Mouse (Mus musculus): ENCODE results near the gene Gm26741.
A peak's percentile ranks its signal among the peaks of the same experiment; 100 is the strongest.
"Not testable (repeated sequence)": the region's sequence is repeated elsewhere in the genome, so short reads cannot be mapped to it uniquely, and the experiment has no call there.

The Gm26741 gene

DNA sequence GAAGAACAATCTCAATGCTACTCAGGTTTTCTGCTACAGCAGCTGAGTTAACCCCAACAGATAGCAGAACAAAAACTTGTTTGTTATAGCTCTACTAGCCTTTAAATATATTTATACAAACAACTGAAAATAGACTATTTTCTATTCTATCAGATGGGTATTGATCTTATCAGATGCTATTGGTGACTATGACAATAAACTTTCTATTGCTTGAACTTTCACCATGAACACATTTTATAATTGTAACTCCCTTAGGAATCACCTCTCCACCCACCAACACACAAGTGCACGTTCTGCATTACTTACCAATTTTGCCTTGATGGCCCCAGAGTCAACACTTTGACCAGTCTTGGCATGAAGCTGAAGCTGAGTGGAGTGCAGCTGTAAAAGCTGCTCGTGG lies at the start of gene Gm26741:
Gene Gm26741 (plus strand): TSS at position 301 of the 400 bp plus-strand sequence.
- no peak for DNase-seq

DNA sequence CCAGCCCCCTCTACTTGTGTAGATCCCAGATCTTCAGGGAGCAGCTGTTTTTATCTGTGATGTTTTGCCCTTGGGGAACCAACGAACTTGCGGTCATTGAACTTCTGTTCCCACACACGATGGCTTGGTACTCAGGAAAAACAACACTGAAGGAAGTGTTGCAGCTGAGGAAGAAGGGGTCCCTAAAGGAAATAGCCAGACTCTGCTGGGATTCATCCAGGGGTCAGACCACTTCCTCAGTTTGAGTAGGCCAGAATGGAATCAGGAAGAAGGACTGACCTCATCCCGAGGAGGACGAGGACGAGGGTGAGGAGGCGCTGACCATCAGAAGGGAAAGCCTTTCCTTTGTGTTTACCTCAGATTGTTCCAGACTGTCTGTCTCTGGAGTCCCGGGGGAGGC lies 49.4 kb upstream of the Gm26741 start:
- no peak for DNase-seq

- DNase-seq = no peak
Observed at GRCm38 (mm10) chr10:52319506-52320286, 38.9 kb upstream of the Gm26741 start.

DNA sequence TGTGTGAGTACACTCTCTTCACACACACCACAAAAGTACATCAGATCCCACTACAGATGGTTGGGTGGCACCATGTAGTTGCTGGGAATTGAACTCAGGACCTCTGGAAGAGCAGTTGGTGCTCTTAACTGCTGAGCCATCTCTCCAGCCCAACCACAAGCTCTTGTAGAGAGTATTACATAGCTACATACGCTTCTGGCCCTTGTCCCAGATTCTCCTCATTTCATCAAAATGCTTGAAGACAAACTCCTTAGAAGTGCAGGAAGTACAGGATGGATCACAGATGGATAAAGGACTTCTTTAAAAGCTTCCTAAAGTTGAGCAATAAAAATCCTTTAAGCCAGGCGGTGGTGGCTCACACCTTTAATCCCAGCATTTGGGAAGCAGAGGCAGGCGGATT lies 36.6 kb upstream of the Gm26741 start:
- DNase-seq = no peak

DNA sequence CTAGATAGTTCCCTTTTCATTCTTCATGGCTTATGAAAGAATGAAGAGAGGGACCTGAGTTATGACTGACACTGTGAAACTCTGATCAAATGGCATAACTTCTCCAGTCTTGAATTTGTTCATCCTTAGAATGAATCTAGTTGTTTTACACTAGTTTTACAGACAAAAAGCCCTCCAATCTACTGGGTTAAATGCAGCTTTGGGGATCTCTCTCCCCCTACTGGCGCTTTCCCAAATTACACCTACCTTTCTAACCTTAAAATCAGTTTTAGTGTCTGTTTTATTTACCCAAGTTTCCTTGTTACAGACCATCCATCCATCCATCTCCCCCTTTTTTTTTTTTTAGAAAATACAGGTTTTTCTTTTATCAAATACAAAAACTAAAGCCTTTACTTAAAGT lies 27.6 kb upstream of the Gm26741 start:
- peak; percentile 63 to 76 for DNase-seq

- not testable (repeated sequence) for DNase-seq
Observed at GRCm38 (mm10) chr10:52343324-52343723, 15.2 kb upstream of the Gm26741 start.

DNA sequence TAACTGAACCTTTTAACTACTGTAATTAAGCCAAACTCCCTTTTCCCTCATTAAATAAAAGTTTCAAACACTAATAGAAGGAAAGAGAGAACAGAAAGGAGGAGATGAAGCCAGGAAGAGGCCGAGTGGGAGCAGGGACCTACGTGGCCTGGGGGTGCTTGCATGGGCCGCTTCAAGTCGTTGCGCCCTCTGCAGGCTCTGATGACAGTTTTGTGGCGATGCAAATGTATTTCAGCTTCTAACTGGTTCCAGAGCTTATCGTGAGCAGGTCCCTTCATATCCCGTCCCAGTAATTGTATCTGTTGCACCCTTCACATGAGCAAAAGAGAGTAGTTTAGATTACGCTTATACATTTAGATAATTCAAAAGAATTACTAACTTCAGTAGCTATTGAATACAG lies 5.4 kb upstream of the Gm26741 start:
- no peak for DNase-seq

- DNase-seq = peak; percentile 18 to 25
Observed at GRCm38 (mm10) chr10:52360241-52360735, 1.7 kb downstream of the Gm26741 start.

DNA sequence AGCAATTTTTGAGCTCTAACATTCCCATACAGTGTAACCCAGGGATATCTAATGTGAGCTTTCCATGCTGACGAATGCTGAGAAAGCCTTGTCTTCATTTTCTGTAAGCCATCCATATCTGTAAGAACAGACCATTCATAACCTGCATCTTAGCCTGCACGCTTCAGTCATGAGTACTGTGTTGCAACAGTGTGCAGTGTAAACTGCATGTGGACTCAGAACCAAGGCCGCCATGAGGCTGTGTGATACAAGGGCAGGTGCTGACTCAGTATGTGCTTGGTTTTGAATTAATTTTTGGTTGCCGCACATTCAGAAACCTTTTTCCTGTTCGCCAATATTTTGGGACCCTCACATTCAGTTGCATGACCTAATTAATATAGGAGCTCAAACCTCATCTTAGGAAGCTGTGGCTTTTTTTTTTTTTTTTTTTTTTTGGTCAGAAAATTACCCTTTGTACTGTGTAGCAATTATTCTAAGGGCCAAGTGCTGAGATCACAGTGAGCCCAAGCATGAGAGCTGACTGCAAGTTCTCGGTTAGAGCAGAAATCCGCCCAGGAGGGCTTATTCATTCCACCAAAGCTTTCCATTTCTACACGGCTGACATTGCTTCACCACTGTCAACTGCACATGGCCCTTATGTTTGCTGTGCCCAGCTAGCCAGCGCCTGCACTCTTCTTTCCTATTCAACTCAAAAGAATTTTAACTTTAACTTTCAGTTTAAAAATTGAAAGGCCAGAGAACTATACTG lies 2.5 kb downstream of the Gm26741 start:
- DNase-seq = no peak

DNA sequence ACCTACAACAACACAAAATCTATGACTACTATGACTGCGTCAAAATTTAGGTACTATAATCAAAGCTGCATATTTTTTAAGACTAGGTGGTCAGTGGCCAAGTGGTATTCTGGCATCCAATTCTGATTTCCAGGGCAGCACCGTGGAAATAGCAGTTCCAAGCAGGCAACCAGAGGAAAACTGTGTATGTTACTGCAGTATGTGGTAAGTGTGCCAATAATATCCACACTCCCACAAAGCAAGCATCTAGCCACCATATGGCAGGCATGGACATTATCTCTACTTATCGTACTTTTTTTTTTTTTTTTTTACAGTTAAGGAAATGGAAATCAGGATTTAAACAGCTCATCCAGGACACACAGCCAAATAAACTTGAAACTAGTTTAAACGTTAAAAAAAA lies 9.8 kb downstream of the Gm26741 start:
- peak in 1 of 2 experiments; percentile 23 for DNase-seq

DNA sequence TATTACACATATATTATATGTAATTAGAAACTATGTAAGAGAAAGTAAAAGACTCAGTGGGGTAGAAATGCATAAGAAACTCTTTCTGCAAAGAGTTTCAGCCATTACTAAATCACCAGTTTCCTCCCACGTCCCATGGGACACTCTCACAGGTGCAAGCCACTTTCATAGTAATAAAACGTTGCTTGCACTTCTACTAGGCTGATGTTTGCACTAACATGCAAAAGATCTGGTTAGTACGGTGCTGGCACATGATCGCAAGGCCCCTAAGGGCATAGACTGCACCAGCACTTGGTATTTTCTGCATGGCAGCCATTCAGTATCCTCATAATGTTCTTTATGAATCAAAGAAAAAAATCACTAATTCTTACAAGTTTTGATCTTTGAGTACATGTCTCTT lies 15.3 kb downstream of the Gm26741 start:
- no peak for DNase-seq

DNA sequence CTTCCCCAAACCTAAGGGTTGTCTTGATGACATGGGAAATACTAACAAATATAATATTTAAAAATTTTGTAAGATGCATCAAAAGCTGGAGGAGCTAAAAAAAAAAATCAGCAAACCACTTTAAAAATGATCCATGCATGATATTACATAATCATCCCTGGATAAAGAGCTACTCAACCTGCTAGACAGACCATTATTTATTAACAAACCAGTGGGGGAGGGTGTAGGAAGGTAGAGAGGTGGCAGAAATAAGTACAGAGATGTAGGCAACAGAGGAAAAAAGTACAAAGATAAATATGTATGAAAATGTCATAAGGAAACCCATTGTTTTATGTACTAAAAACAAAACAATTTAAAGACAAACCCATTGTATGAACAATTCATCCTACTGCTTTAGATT lies 16.1 kb downstream of the Gm26741 start:
- no peak for DNase-seq

GRCm38 (mm10) chr10:52376422-52376821 lies 17.9 kb downstream of the Gm26741 start:
- DNase-seq = no peak

GRCm38 (mm10) chr10:52377813-52378212 lies 19.2 kb downstream of the Gm26741 start:
- DNase-seq = no peak

DNA sequence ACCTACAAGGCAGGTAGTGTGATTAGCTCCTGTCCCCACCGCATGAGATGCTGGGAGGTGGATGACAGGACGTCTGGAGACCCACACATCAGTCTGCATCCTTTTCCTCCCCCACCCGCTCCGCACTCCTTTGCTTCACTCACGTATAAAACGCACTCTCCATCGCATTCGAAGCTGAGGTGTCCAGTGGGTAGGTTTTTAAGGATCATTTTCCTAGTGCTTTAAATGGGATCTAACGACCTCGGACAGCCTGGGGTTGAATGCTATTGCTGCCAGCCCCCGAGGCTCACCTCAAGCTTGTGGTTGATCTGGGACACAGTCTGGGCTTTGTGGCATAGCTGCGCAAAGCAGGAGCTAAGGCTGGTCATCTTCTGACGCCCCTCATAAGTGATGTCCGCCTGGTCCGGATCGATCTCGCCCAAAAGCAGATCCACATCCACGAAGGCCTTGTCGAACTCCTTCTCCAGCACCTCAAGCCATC lies 22.8 kb downstream of the Gm26741 start:
- peak in 1 of 2 experiments; percentile 62 for DNase-seq

- DNase-seq = peak; percentile 99
Observed at GRCm38 (mm10) chr10:52381845-52382591, 23.5 kb downstream of the Gm26741 start, which contains the start of gene Gopc. Gene Gopc, minus strand, starts transcription at chr10:52382124.

DNA sequence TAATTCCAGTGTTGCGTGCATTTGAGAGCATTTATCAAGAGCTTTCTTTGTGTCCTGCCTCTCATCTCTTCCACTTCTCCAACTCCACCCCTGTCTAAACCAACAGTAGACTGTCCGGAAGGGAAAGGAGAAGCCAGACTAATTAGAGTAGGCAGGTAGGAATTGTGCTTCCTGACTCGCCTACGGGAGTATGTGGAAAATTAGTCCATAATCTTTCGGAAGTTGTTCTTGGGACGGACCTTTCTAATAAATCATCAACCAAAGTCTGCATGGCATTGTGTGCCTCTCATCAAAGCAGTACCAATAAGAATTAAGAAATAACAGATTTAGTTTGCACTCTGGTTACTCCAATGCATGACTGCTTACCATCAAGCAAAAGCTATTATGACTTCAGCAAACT lies 24.5 kb downstream of the Gm26741 start:
- no peak for DNase-seq

- no peak for DNase-seq
Observed at GRCm38 (mm10) chr10:52383522-52383921, 25.0 kb downstream of the Gm26741 start.

- peak; percentile 74 to 75 for DNase-seq
Observed at GRCm38 (mm10) chr10:52384823-52385610, 26.4 kb downstream of the Gm26741 start.

DNA sequence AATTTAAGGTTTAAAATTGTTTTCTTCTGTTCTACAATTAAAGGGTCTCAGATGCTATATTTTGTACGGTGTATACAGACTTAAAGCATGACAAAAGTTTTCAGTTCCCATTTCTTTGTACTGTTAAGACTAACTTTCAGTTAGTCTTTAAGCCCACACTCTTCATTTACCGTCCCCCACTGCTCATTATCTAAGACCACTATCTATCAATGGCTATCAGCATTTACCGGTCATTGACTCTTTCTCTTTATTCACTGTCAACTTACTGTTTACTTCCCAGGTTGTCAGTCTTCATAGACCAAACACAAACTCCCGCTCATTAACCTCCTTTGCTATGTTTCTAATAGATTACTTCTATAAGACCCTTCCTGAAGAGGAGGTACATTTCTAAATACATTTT lies 28.6 kb downstream of the Gm26741 start:
- DNase-seq = no peak

DNA sequence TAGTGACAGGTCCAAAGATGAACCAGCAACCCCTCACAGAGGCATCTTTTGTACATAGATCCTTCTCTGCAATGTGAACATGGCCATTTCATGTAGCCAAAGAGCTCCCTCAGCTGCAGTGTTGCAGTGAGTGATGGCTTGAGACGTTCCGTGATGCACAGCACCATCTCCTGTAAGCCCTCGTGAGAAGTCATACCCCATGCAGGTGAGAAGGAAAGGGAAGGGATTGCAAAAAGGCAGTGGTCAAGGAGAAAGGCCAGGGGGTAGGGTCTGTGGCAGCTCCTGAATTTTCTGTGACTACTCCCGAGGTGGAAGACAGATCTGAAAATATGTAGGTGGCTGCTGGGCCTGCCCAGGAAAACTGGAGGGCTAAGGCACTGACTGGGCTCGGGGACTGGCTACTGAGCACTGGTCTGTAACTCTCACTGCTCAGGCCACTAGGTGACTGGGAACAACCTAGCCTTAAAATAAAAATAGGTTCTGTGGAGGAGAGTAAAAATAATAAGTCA lies 30.4 kb downstream of the Gm26741 start, which contains the start of gene Nepn:
Gene Nepn (plus strand): TSS at position 51 of the 509 bp plus-strand sequence.
- no peak for DNase-seq

DNA sequence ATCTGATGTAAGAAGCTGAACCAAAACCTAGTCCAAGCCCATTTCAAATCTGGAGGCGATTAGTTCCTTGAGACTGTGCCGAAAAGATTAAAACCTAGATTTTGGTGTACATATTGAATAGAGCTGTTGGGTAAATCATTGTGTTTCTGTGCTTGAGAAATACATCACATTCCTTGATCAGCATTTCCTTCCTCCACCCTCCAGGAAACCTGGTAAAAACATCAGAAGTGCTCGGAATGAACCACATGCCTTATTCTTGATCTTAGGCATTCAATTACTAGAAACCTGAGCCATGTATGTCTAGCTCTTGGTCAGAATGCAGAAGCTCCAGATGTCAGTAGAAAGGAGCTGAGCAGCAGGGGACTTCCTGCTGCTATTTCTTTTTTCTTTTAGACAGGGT lies 30.9 kb downstream of the Gm26741 start:
- no peak for DNase-seq
